Comparison of ENCODE assay signal across 17 mouse cellular contexts in genomic region chr11:120179374-120179773, GRCm38 (mm10). TPM values are rescaled to one million over a fixed set of nuclear protein-coding genes. Genes with fewer than 3 reads are reported as not detected.
DNase-seq lines count a peak whose midpoint lies in the region; ATAC-seq and TF ChIP-seq lines count a peak whose summit lies in the region.
"Had no signal": no experiment of that assay in that cellular context is flagged by ENCODE, and none has a peak within 500 bp of the region (broad histone marks: within the 10 kb centered on the region; RNA-seq: fewer than 3 reads in every experiment).

No protein-coding gene starts in this region.

- peak; percentile 27 for DNase-seq in forebrain, postnatal 0 days
- peak; percentile 60 for DNase-seq in kidney, adult 2 months
- DNase-seq in midbrain, embryonic 10.5 days (ENCODE audit: low spot score): no peak
- no peak for DNase-seq in midbrain, embryonic 11.5 days (ENCODE audit: low spot score, missing footprints)
- DNase-seq in B cell, adult 2 months: no peak
- DNase-seq: adrenal gland, postnatal 10 days; cerebellum, adult 18-20 months; cerebellum, postnatal 36 days; heart, adult 2 months; lung, postnatal 10 days; right cerebral cortex, postnatal 14 days had no signal

- 40% methylated on average over 4 of the region's 4 CpGs for WGBS in forebrain, postnatal 0 days
- WGBS in forebrain, embryonic 13.5 days: 54% methylated on average over 4 of the region's 4 CpGs
- WGBS in kidney, adult 2 months: 46% methylated on average over 4 of the region's 4 CpGs
- WGBS in kidney, embryonic 14.5 days: 12% methylated on average over 4 of the region's 4 CpGs
- 69% methylated on average over 4 of the region's 4 CpGs for WGBS in midbrain, embryonic 10.5 days
- 60% methylated on average over 4 of the region's 4 CpGs for WGBS in midbrain, embryonic 11.5 days

- no peaks in the 10 kb centered on the region for H3K36me3 ChIP-seq in forebrain, postnatal 0 days (ENCODE audit: insufficient read depth)
- no peaks in the 10 kb centered on the region for H3K36me3 ChIP-seq in forebrain, embryonic 13.5 days (ENCODE audit: poor library complexity, severe bottlenecking)
- H3K36me3 ChIP-seq in kidney, adult 2 months (ENCODE audit: control insufficient read depth, insufficient read depth, low read length): no peaks in the 10 kb centered on the region
- H3K36me3 ChIP-seq in kidney, embryonic 14.5 days (ENCODE audit: control insufficient read depth, insufficient read depth, low read length): no peaks in the 10 kb centered on the region
- no peaks in the 10 kb centered on the region for H3K36me3 ChIP-seq in midbrain, embryonic 10.5 days
- no peaks in the 10 kb centered on the region for H3K36me3 ChIP-seq in midbrain, embryonic 11.5 days (ENCODE audit: control insufficient read depth, insufficient read depth, low read length)
- H3K36me3 ChIP-seq: limb, embryonic 12.5 days had no signal

- no peak overlapping the region for H3K4me3 ChIP-seq in forebrain, postnatal 0 days (ENCODE audit: low read depth, low read length)
- H3K4me3 ChIP-seq in forebrain, embryonic 13.5 days: no peak overlapping the region
- H3K4me3 ChIP-seq in kidney, adult 2 months (ENCODE audit: insufficient read depth, low read depth, low read length): no peak overlapping the region
- no peak overlapping the region for H3K4me3 ChIP-seq in kidney, embryonic 14.5 days (ENCODE audit: low read length)
- H3K4me3 ChIP-seq in midbrain, embryonic 10.5 days: no peak overlapping the region
- H3K4me3 ChIP-seq in midbrain, embryonic 11.5 days (ENCODE audit: low read depth, low read length): no peak overlapping the region
- H3K4me3 ChIP-seq: heart, adult 2 months; limb, embryonic 12.5 days; megakaryocyte, embryonic 14.5 days had no signal

- no peak overlapping the region for H3K27ac ChIP-seq in forebrain, postnatal 0 days (ENCODE audit: low read depth, low read length)
- no peak overlapping the region for H3K27ac ChIP-seq in forebrain, embryonic 13.5 days
- H3K27ac ChIP-seq in kidney, adult 2 months (ENCODE audit: insufficient read depth, low read depth, low read length): no peak overlapping the region
- H3K27ac ChIP-seq in kidney, embryonic 14.5 days (ENCODE audit: low read depth, low read length): no peak overlapping the region
- H3K27ac ChIP-seq in midbrain, embryonic 10.5 days (replicated peaks): 0 out of 2 replicates have a peak overlapping the region, but pooled peaks have one; percentile 42
- no peak overlapping the region for H3K27ac ChIP-seq in midbrain, embryonic 11.5 days (ENCODE audit: low read depth, low read length)
- H3K27ac ChIP-seq: heart, adult 2 months; limb, embryonic 12.5 days; liver, embryonic 14.5 days had no signal

- TF ChIP-seq CTCF in forebrain, postnatal 0 days (IDR thresholded peaks at IDR 0.05; ENCODE audit: low read depth): no peak
- TF ChIP-seq CTCF in kidney, adult 2 months (conservative IDR thresholded peaks at IDR 0.05; ENCODE audit: insufficient read depth, insufficient read length, low read depth, low read length): no peak

- no peak overlapping the region for H3K9ac ChIP-seq in forebrain, postnatal 0 days
- H3K9ac ChIP-seq in forebrain, embryonic 13.5 days: no peak overlapping the region
- no peak overlapping the region for H3K9ac ChIP-seq in kidney, embryonic 14.5 days (ENCODE audit: low read depth, low read length)
- H3K9ac ChIP-seq in midbrain, embryonic 11.5 days (ENCODE audit: low read length): no peak overlapping the region
- H3K9ac ChIP-seq: limb, embryonic 12.5 days; liver, embryonic 14.5 days had no signal

- TF ChIP-seq POLR2A in kidney, adult 2 months (IDR thresholded peaks at IDR 0.05; ENCODE audit: low read depth, low read length): no peak

- H3K4me2 ChIP-seq in forebrain, postnatal 0 days (ENCODE audit: low read depth): no peak overlapping the region
- no peak overlapping the region for H3K4me2 ChIP-seq in forebrain, embryonic 13.5 days
- no peak overlapping the region for H3K4me2 ChIP-seq in kidney, embryonic 14.5 days (replicated peaks; ENCODE audit: low read depth, low read length)
- H3K4me2 ChIP-seq in midbrain, embryonic 11.5 days: no peak overlapping the region
- H3K4me2 ChIP-seq: limb, embryonic 12.5 days had no signal

- ATAC-seq in forebrain, postnatal 0 days: no peak
- ATAC-seq in forebrain, embryonic 13.5 days: no peak
- no peak for ATAC-seq in kidney, embryonic 14.5 days (ENCODE audit: low FRiP score, low TSS enrichment)
- no peak for ATAC-seq in midbrain, embryonic 11.5 days (ENCODE audit: low FRiP score)
- ATAC-seq: inflammation-experienced regulatory T-cells, adult 6 months had no signal

- H3K9me3 ChIP-seq in forebrain, postnatal 0 days (ENCODE audit: low read length): no peaks in the 10 kb centered on the region
- no peaks in the 10 kb centered on the region for H3K9me3 ChIP-seq in forebrain, embryonic 13.5 days (replicated peaks)
- H3K9me3 ChIP-seq in kidney, embryonic 14.5 days (ENCODE audit: control insufficient read depth, low read length): no peaks in the 10 kb centered on the region
- no peaks in the 10 kb centered on the region for H3K9me3 ChIP-seq in midbrain, embryonic 10.5 days (replicated peaks)
- no peaks in the 10 kb centered on the region for H3K9me3 ChIP-seq in midbrain, embryonic 11.5 days (ENCODE audit: control insufficient read depth, low read length)
- H3K9me3 ChIP-seq: limb, embryonic 12.5 days; megakaryocyte, embryonic 14.5 days had no signal

- no peaks in the 10 kb centered on the region for H3K27me3 ChIP-seq in forebrain, postnatal 0 days (ENCODE audit: insufficient read depth, low read length)
- H3K27me3 ChIP-seq in forebrain, embryonic 13.5 days: no peaks in the 10 kb centered on the region
- H3K27me3 ChIP-seq in kidney, adult 2 months (replicated peaks; ENCODE audit: control insufficient read depth, insufficient read depth, low read length): no peaks in the 10 kb centered on the region
- H3K27me3 ChIP-seq in kidney, embryonic 14.5 days (ENCODE audit: control insufficient read depth, insufficient read depth, low read length): no peaks in the 10 kb centered on the region
- no peaks in the 10 kb centered on the region for H3K27me3 ChIP-seq in midbrain, embryonic 10.5 days (ENCODE audit: low read depth, poor library complexity, severe bottlenecking)
- H3K27me3 ChIP-seq in midbrain, embryonic 11.5 days (ENCODE audit: control insufficient read depth, insufficient read depth, low read length): no peaks in the 10 kb centered on the region
- H3K27me3 ChIP-seq: limb, embryonic 12.5 days had no signal

- H3K4me1 ChIP-seq in forebrain, postnatal 0 days (ENCODE audit: insufficient read depth): peaks cover 5% of the 10 kb centered on the region; the same call in 1 of the 2 replicates
- H3K4me1 ChIP-seq in forebrain, embryonic 13.5 days: peaks cover 25% of the 10 kb centered on the region
- peaks cover 31% of the 10 kb centered on the region for H3K4me1 ChIP-seq in kidney, adult 2 months (ENCODE audit: control insufficient read depth, insufficient read depth, low read length)
- peaks cover 36% of the 10 kb centered on the region for H3K4me1 ChIP-seq in kidney, embryonic 14.5 days (ENCODE audit: control insufficient read depth, insufficient read depth, low read length)
- peaks cover 34% of the 10 kb centered on the region for H3K4me1 ChIP-seq in midbrain, embryonic 10.5 days
- peaks cover 26% of the 10 kb centered on the region for H3K4me1 ChIP-seq in midbrain, embryonic 11.5 days (ENCODE audit: control insufficient read depth, insufficient read depth, low read length)

RNA-seq across cellular contexts. Expression of gene Slc38a10, which starts 28.2 kb away (rescaled TPM):
- total RNA-seq in forebrain, postnatal 0 days (2014; rRNA removed): 114 and 147 TPM in 2 replicates
- 90.4 and 97.0 TPM in 2 replicates for polyA plus RNA-seq in forebrain, postnatal 0 days (2015; fragmentation: Nextera tagmentation; extraction: Ambion mirVana)
- 76.8 and 92.2 TPM in 2 replicates for polyA plus RNA-seq in forebrain, embryonic 13.5 days (2015; fragmentation: Nextera tagmentation; extraction: Ambion mirVana)
- polyA plus RNA-seq in kidney, adult 2 months (2012; rRNA removed): 151 and 178 TPM in 2 replicates
- polyA plus RNA-seq in kidney, embryonic 14.5 days (2014; fragmentation: Nextera tagmentation; extraction: Ambion mirVana): 81.2 and 89.0 TPM in 2 replicates
- 87.1 and 97.9 TPM in 2 replicates for polyA plus RNA-seq in midbrain, embryonic 10.5 days (2016; fragmentation: Nextera tagmentation; extraction: Ambion mirVana)
- 46.3 and 53.3 TPM in 2 replicates for polyA plus RNA-seq in midbrain, embryonic 11.5 days (2014; fragmentation: Nextera tagmentation; extraction: Ambion mirVana)

RNA-seq across cellular contexts. Expression of gene Bahcc1, which starts 53.4 kb away (rescaled TPM):
- total RNA-seq in forebrain, postnatal 0 days (2014; rRNA removed): 19.3 and 26.5 TPM in 2 replicates
- polyA plus RNA-seq in forebrain, postnatal 0 days (2015; fragmentation: Nextera tagmentation; extraction: Ambion mirVana): 3.9 and 6.5 TPM in 2 replicates
- polyA plus RNA-seq in forebrain, embryonic 13.5 days (2015; fragmentation: Nextera tagmentation; extraction: Ambion mirVana): 17.2 TPM in 2 replicates
- polyA plus RNA-seq in kidney, adult 2 months (2012; rRNA removed): 8.0 and 9.2 TPM in 2 replicates
- 20.3 and 27.2 TPM in 2 replicates for polyA plus RNA-seq in kidney, embryonic 14.5 days (2014; fragmentation: Nextera tagmentation; extraction: Ambion mirVana)
- polyA plus RNA-seq in midbrain, embryonic 10.5 days (2016; fragmentation: Nextera tagmentation; extraction: Ambion mirVana): 14.3 and 16.6 TPM in 2 replicates
- 17.6 and 20.6 TPM in 2 replicates for polyA plus RNA-seq in midbrain, embryonic 11.5 days (2014; fragmentation: Nextera tagmentation; extraction: Ambion mirVana)
- polyA plus RNA-seq: inflammation-experienced regulatory T-cells, adult 6 months had no signal

Comparison
In these comparisons a context has a peak if more than half of its experiments do, and no peak if none do; other contexts are left out.
1. DNase-seq: peak in forebrain, postnatal 0 days (single experiment) and kidney, adult 2 months (single experiment); none in midbrain, embryonic 10.5 days (single experiment), midbrain, embryonic 11.5 days (single experiment) and B cell, adult 2 months (0 of 2).